Mouse (Mus musculus): Measurements from ENCODE around the gene Ccdc115.

GRCm38 (mm10) chr1:34443124-34443523 is 3.7 kb upstream of the Ccdc115 start:
- TF ChIP-seq CTCF (IDR thresholded peaks at IDR 0.05; ENCODE audit: control insufficient read depth, insufficient read depth, insufficient replicate concordance, low read depth, low read length) = no peak
- no peak for TF ChIP-seq POLR2A (IDR thresholded peaks at IDR 0.05; ENCODE audit: control insufficient read depth, low read depth, low read length)
